9 mouse cellular contexts compared by ENCODE assay signal in genomic region chr10:20073236-20073893, GRCm38 (mm10).
A peak's percentile ranks its signal among the peaks of the same experiment; 100 is the strongest.
DNase-seq lines count a peak whose midpoint lies in the region; ATAC-seq and TF ChIP-seq lines count a peak whose summit lies in the region.
"Had no signal": no experiment of that assay in that cellular context is flagged by ENCODE, and none has a peak within 500 bp of the region (broad histone marks: within the 10 kb centered on the region; RNA-seq: fewer than 3 reads in every experiment).

No protein-coding gene starts in this region.

- ATAC-seq in hindbrain, postnatal 0 days: peak; percentile 72

- no peak overlapping the region for H3K27ac ChIP-seq in hindbrain, postnatal 0 days
- H3K27ac ChIP-seq: lung, embryonic 15.5 days had no signal

- no peak overlapping the region for H3K4me3 ChIP-seq in hindbrain, postnatal 0 days (ENCODE audit: low read length)
- H3K4me3 ChIP-seq: lung, embryonic 15.5 days had no signal

- 64% methylated on average over 7 of the region's 7 CpGs for WGBS in hindbrain, postnatal 0 days

- no peak overlapping the region for H3K4me2 ChIP-seq in hindbrain, postnatal 0 days (ENCODE audit: low read depth, low read length)
- H3K4me2 ChIP-seq: lung, embryonic 15.5 days had no signal

- H3K9ac ChIP-seq in hindbrain, postnatal 0 days (replicated peaks; ENCODE audit: low read length): no peak overlapping the region
- H3K9ac ChIP-seq: lung, embryonic 15.5 days had no signal

- H3K9me3 ChIP-seq in hindbrain, postnatal 0 days (ENCODE audit: low read length): no peaks in the 10 kb centered on the region
- H3K9me3 ChIP-seq: lung, embryonic 15.5 days had no signal

- no peaks in the 10 kb centered on the region for H3K27me3 ChIP-seq in hindbrain, postnatal 0 days (ENCODE audit: insufficient read depth, low read length)
- H3K27me3 ChIP-seq: lung, embryonic 15.5 days had no signal

- DNase-seq in MN1 (ENCODE audit: low spot score): peak; percentile 81
- DNase-seq in cerebellum, adult 8-10 months: peak; percentile 84
- peak; percentile 29 to 67 for DNase-seq in frontal cortex, postnatal 10 days (ENCODE audit: low spot score in 2 of 2)
- DNase-seq in hindbrain, postnatal 0 days (ENCODE audit: low spot score): peak; percentile 74
- peak; percentile 63 to 66 for DNase-seq in layer of hippocampus, postnatal 36 days
- DNase-seq in lung, postnatal 36 days: peak; percentile 90
- DNase-seq in retina, postnatal 7 days (ENCODE audit: low read depth, low spot score): peak; percentile 34
- peak; percentile 50 for DNase-seq in urinary bladder, adult 2 months (ENCODE audit: low spot score)

- no peaks in the 10 kb centered on the region for H3K4me1 ChIP-seq in hindbrain, postnatal 0 days (ENCODE audit: insufficient read depth, low read length)
- H3K4me1 ChIP-seq: lung, embryonic 15.5 days had no signal

- TF ChIP-seq CTCF in hindbrain, postnatal 0 days (IDR thresholded peaks at IDR 0.05; ENCODE audit: low read depth): peak; percentile 80

- H3K36me3 ChIP-seq in hindbrain, postnatal 0 days (ENCODE audit: insufficient read depth, low read length): no peaks in the 10 kb centered on the region
- H3K36me3 ChIP-seq: lung, embryonic 15.5 days had no signal

Comparison
In these comparisons a context has a peak if more than half of its experiments do, and no peak if none do; other contexts are left out.
1. DNase-seq: peak in every context shown above with its lines; median percentile 90 in lung, postnatal 36 days; 84 in cerebellum, adult 8-10 months; 81 in MN1; 74 in hindbrain, postnatal 0 days; 64 in layer of hippocampus, postnatal 36 days; 50 in urinary bladder, adult 2 months; 48 in frontal cortex, postnatal 10 days; 34 in retina, postnatal 7 days.